Comparison of ENCODE assay signal across 21 mouse cellular contexts in the genomic region with DNA sequence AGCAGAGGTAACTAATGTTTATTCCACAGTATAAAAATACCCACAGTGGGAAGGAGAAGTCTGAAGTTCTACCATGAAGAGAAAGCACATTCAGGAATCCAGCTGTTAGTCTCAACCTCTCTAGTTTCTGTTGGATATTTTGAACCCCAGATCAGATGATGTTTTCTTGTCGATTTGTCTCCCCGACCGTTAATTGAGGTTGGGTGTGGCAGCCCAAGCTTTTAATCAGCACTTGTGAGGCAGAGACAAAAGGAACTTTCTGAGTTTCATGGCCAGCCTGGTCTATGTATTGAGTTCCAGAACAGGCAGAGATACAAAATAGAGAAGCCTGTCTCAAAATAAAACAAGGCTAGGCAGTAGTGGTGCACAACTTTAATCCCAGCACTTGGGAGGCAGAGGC.
DNase-seq lines count a peak whose midpoint lies in the region; ATAC-seq and TF ChIP-seq lines count a peak whose summit lies in the region.
"Had no signal": no experiment of that assay in that cellular context is flagged by ENCODE, and none has a peak within 500 bp of the region (broad histone marks: within the 10 kb centered on the region; RNA-seq: fewer than 3 reads in every experiment).

No protein-coding gene starts in this region.

- H3K4me1 ChIP-seq in MEL (ENCODE audit: control insufficient read depth in 1 of 2, insufficient read depth in 2 of 2, low read length in 2 of 2), result peaks cover 38 to 55% of the 10 kb centered on the region in 2 experiments
- H3K4me1 ChIP-seq in liver, embryonic 14.5 days (replicated peaks; ENCODE audit: control insufficient read depth in 2 of 2, insufficient read depth in 2 of 2, low read length in 1 of 2), result peaks cover 4 to 9% of the 10 kb centered on the region in 2 experiments; a peak in 3 of 4 replicates
- H3K4me1 ChIP-seq: embryonic facial prominence, embryonic 13.5 days; forebrain, embryonic 12.5 days; hindbrain, embryonic 13.5 days had no signal

- H3K9ac ChIP-seq in MEL (ENCODE audit: control insufficient read depth, low read depth, low read length, poor library complexity, severe bottlenecking), result peak overlapping the region; percentile 69
- no peak overlapping the region; the same call in 1 of the 2 replicates for H3K9ac ChIP-seq in liver, embryonic 14.5 days (replicated peaks)
- H3K9ac ChIP-seq: embryonic facial prominence, embryonic 13.5 days; forebrain, embryonic 12.5 days; heart, embryonic 13.5 days; hindbrain, embryonic 13.5 days had no signal

- TF ChIP-seq EP300 in MEL (IDR thresholded peaks at IDR 0.05; ENCODE audit: low read depth in 1 of 2, low read length in 2 of 2), result peak; percentile 85 to 97
- TF ChIP-seq EP300 in liver, embryonic 14.5 days (IDR thresholded peaks at IDR 0.05; ENCODE audit: low read depth), result peak; percentile 42

- TF ChIP-seq CTCF in MEL (IDR thresholded peaks at IDR 0.05 in 2 of 3, conservative IDR thresholded peaks at IDR 0.05 in 1 of 3; ENCODE audit: control insufficient read depth in 1 of 3, insufficient read depth in 1 of 3, low read depth in 2 of 3, low read length in 3 of 3, poor library complexity in 1 of 3, severe bottlenecking in 1 of 3), result no peak
- no peak for TF ChIP-seq CTCF in liver, embryonic 14.5 days (IDR thresholded peaks at IDR 0.05; ENCODE audit: low read depth)

- WGBS in liver, embryonic 14.5 days (ENCODE audit: insufficient replicate concordance), result 18% methylated on average over 3 of the region's 3 CpGs

- H3K9me3 ChIP-seq in MEL (replicated peaks; ENCODE audit: insufficient read depth, low read length), result no peaks in the 10 kb centered on the region
- no peaks in the 10 kb centered on the region for H3K9me3 ChIP-seq in liver, embryonic 14.5 days (ENCODE audit: control insufficient read depth, low read length)

- peak; percentile 64; the same call in 1 of the 2 replicates for ATAC-seq in liver, embryonic 14.5 days (ENCODE audit: insufficient read depth)
- ATAC-seq in megakaryocyte progenitor cell, adult 5-6 weeks (replicated peaks; ENCODE audit: poor library complexity), result peak; percentile 24; the same call in 1 of the 2 replicates
- ATAC-seq: forebrain, embryonic 16.5 days; hindbrain, postnatal 0 days had no signal

- peak overlapping the region; percentile 100 for H3K27ac ChIP-seq in MEL (ENCODE audit: control insufficient read depth, low read depth, low read length)
- no peak overlapping the region; the same call in 1 of the 2 replicates for H3K27ac ChIP-seq in liver, embryonic 14.5 days
- H3K27ac ChIP-seq: embryonic facial prominence, embryonic 13.5 days; forebrain, embryonic 12.5 days; heart, embryonic 13.5 days; hindbrain, embryonic 13.5 days; hindbrain, postnatal 0 days had no signal

- H3K79me2 ChIP-seq in MEL (ENCODE audit: control insufficient read depth, insufficient read depth, low read length, poor library complexity), result no peaks in the 10 kb centered on the region

- H3K4me3 ChIP-seq in MEL (ENCODE audit: control insufficient read depth in 1 of 2, insufficient read depth in 1 of 2, low read depth in 2 of 2, low read length in 2 of 2), result peak overlapping the region in 1 of 2 experiments; percentile 30; a peak in 1 of 4 replicates
- no peak overlapping the region for H3K4me3 ChIP-seq in liver, embryonic 14.5 days (ENCODE audit: insufficient read depth in 1 of 2, low read depth in 2 of 2, low read length in 2 of 2)
- H3K4me3 ChIP-seq: embryonic facial prominence, embryonic 13.5 days; forebrain, embryonic 12.5 days; heart, embryonic 13.5 days; hindbrain, embryonic 13.5 days had no signal

- H3K4me2 ChIP-seq in liver, embryonic 14.5 days (ENCODE audit: low read depth), result peak overlapping the region; percentile 22; the same call in 1 of the 2 replicates
- H3K4me2 ChIP-seq: embryonic facial prominence, embryonic 13.5 days; forebrain, embryonic 12.5 days; heart, embryonic 13.5 days; hindbrain, embryonic 13.5 days had no signal

- no peak; the same call in 1 of the 2 replicates for TF ChIP-seq RAD21 in MEL (IDR thresholded peaks at IDR 0.05; ENCODE audit: low read depth, low read length)

- peaks cover 0 to 49% of the 10 kb centered on the region in 2 experiments; a peak in 2 of 4 replicates for H3K36me3 ChIP-seq in MEL (ENCODE audit: control insufficient read depth in 1 of 2, insufficient read depth in 2 of 2, low read length in 2 of 2)
- H3K36me3 ChIP-seq in liver, embryonic 14.5 days (replicated peaks; ENCODE audit: control insufficient read depth, insufficient read depth, low read depth), result no peaks in the 10 kb centered on the region
- H3K36me3 ChIP-seq: embryonic facial prominence, embryonic 13.5 days; forebrain, embryonic 12.5 days; hindbrain, embryonic 13.5 days had no signal

- TF ChIP-seq POLR2A in MEL (IDR thresholded peaks at IDR 0.05; ENCODE audit: control insufficient read depth in 1 of 2, insufficient read depth in 1 of 2, low read depth in 1 of 2, low read length in 2 of 2, poor library complexity in 1 of 2), result peak in 1 of 2 experiments; percentile 58; a peak in 2 of 4 replicates

- no peaks in the 10 kb centered on the region for H3K27me3 ChIP-seq in MEL (ENCODE audit: control insufficient read depth in 1 of 2, insufficient read depth in 2 of 2, low read length in 2 of 2)
- no peaks in the 10 kb centered on the region for H3K27me3 ChIP-seq in liver, embryonic 14.5 days (ENCODE audit: control insufficient read depth, insufficient read depth, low read length)
- H3K27me3 ChIP-seq: embryonic facial prominence, embryonic 13.5 days; forebrain, embryonic 12.5 days; heart, embryonic 13.5 days; hindbrain, embryonic 13.5 days had no signal

- DNase-seq in MEL (ENCODE audit: low read depth, low spot score) (peak; percentile 89), liver (peak; percentile 38)
- DNase-seq in liver, embryonic 14.5 days (ENCODE audit: low read depth in 3 of 3, low spot score in 3 of 3), result no peak
- no peak for DNase-seq in urinary bladder, postnatal 36 days (ENCODE audit: low spot score in 2 of 2)
- DNase-seq in lung, postnatal 4 days, result no peak
- DNase-seq in layer of hippocampus, postnatal 25 days (ENCODE audit: extremely low spot score in 1 of 2, low spot score in 1 of 2), result no peak
- no peak for DNase-seq in kidney, postnatal 10 days
- DNase-seq: adrenal gland, adult 8-10 months; adrenal gland, postnatal 36 days; cerebellum, adult 11-12 months; cerebellum, adult 9-10 months; cerebellum, postnatal 25 days; gastrocnemius, postnatal 14 days; heart, adult 11 months had no signal

TF ChIP-seq in MEL, 35 proteins besides CTCF, POLR2A, EP300 and RAD21 (continues in another document):
- no peak; the same call in 1 of the 2 replicates for TF ChIP-seq KAT2A (conservative IDR thresholded peaks at IDR 0.05; ENCODE audit: low read depth, low read length)
- TF ChIP-seq ZNF384 (IDR thresholded peaks at IDR 0.05; ENCODE audit: low read depth, low read length), result no peak
- no peak for TF ChIP-seq POLR2AphosphoS5 (IDR thresholded peaks at IDR 0.05; ENCODE audit: borderline replicate concordance, low read depth, low read length)
- TF ChIP-seq SIN3A (IDR thresholded peaks at IDR 0.05; ENCODE audit: low read length), result peak; percentile 81
- no peak for TF ChIP-seq BHLHE40 (IDR thresholded peaks at IDR 0.05; ENCODE audit: borderline replicate concordance, low read depth, low read length)
- peak; percentile 76 for TF ChIP-seq GATA1 (IDR thresholded peaks at IDR 0.05; ENCODE audit: low read depth, low read length)
- no peak for TF ChIP-seq MXI1 (IDR thresholded peaks at IDR 0.05; ENCODE audit: low read depth, low read length)
- TF ChIP-seq ZC3H11A (IDR thresholded peaks at IDR 0.05; ENCODE audit: low read depth, low read length), result no peak
- TF ChIP-seq ZMIZ1 (IDR thresholded peaks at IDR 0.05; ENCODE audit: low read depth, low read length), result no peak
- peak; percentile 90 for TF ChIP-seq ETS1 (IDR thresholded peaks at IDR 0.05; ENCODE audit: low read depth, low read length)
- no peak for TF ChIP-seq MAX (IDR thresholded peaks at IDR 0.05; ENCODE audit: low read length)
- TF ChIP-seq HCFC1 (IDR thresholded peaks at IDR 0.05; ENCODE audit: low read depth, low read length), result 0 out of 2 replicates have a peak, but pooled peaks have one; percentile 18
- no peak for TF ChIP-seq GABPA (IDR thresholded peaks at IDR 0.05; ENCODE audit: low read depth, low read length)
- no peak for TF ChIP-seq JUND (IDR thresholded peaks at IDR 0.05; ENCODE audit: low read depth, low read length)
- no peak for TF ChIP-seq CHD2 (IDR thresholded peaks at IDR 0.05; ENCODE audit: low read length)
- no peak for TF ChIP-seq CHD1 (IDR thresholded peaks at IDR 0.05; ENCODE audit: low read depth, low read length)
- no peak for TF ChIP-seq MEF2A (IDR thresholded peaks at IDR 0.05; ENCODE audit: extremely low read depth, insufficient replicate concordance, low read depth, low read length, poor library complexity, severe bottlenecking)
- TF ChIP-seq MYC (IDR thresholded peaks at IDR 0.05; ENCODE audit: low read depth, low read length), result no peak
- TF ChIP-seq USF2 (IDR thresholded peaks at IDR 0.05; ENCODE audit: borderline replicate concordance in 1 of 2, insufficient read depth in 1 of 2, low read depth in 1 of 2, low read length in 2 of 2), result no peak
- TF ChIP-seq MAZ (IDR thresholded peaks at IDR 0.05; ENCODE audit: low read depth, low read length), result no peak
- no peak for TF ChIP-seq NRF1 (IDR thresholded peaks at IDR 0.05; ENCODE audit: insufficient read depth, low read depth, low read length, poor library complexity, severe bottlenecking)
- TF ChIP-seq SMC3 (IDR thresholded peaks at IDR 0.05; ENCODE audit: low read depth, low read length), result no peak
- TF ChIP-seq MYB (IDR thresholded peaks at IDR 0.05; ENCODE audit: low read depth, low read length), result peak; percentile 94
- TF ChIP-seq ZKSCAN1 (IDR thresholded peaks at IDR 0.05; ENCODE audit: low read depth, low read length), result no peak
- peak; percentile 28; the same call in 1 of the 2 replicates for TF ChIP-seq USF1 (IDR thresholded peaks at IDR 0.05; ENCODE audit: low read depth, low read length)
- no peak for TF ChIP-seq ELF1 (IDR thresholded peaks at IDR 0.05; ENCODE audit: low read depth, low read length)
- no peak; the same call in 1 of the 2 replicates for TF ChIP-seq NELFE (IDR thresholded peaks at IDR 0.05; ENCODE audit: low read depth, low read length)
- TF ChIP-seq E2F4 (IDR thresholded peaks at IDR 0.05; ENCODE audit: borderline replicate concordance, low read depth, low read length), result no peak
- peak; percentile 68; the same call in 1 of the 2 replicates for TF ChIP-seq RCOR1 (IDR thresholded peaks at IDR 0.05; ENCODE audit: low read depth, low read length)
- TF ChIP-seq MAFK (IDR thresholded peaks at IDR 0.05; ENCODE audit: borderline replicate concordance, low read depth, low read length), result no peak
- peak; percentile 79 for TF ChIP-seq TBP (IDR thresholded peaks at IDR 0.05; ENCODE audit: low read depth, low read length)
- no peak for TF ChIP-seq TAL1 (IDR thresholded peaks at IDR 0.05; ENCODE audit: low read length)
- TF ChIP-seq POLR2AphosphoS2 (IDR thresholded peaks at IDR 0.05; ENCODE audit: low read length), result no peak

Comparison
In these comparisons a context has a peak if more than half of its experiments do, and no peak if none do; other contexts are left out.
1. DNase-seq: peak in MEL (single experiment) and liver (single experiment); none in liver, embryonic 14.5 days (0 of 3), urinary bladder, postnatal 36 days (0 of 2), lung, postnatal 4 days (0 of 2), layer of hippocampus, postnatal 25 days (0 of 2) and kidney, postnatal 10 days (single experiment).